Mouse (Mus musculus) right cerebral cortex, postnatal 14 days (tissue): ENCODE results near the gene Hmga2.
"Not testable (repeated sequence)": the region's sequence is repeated elsewhere in the genome, so short reads cannot be mapped to it uniquely, and the experiment has no call there.

Experiments
- DNase-seq: peaks from one replicate; pipeline ENCODE4 v3.0.0; 2022

Gene Hmga2

DNA sequence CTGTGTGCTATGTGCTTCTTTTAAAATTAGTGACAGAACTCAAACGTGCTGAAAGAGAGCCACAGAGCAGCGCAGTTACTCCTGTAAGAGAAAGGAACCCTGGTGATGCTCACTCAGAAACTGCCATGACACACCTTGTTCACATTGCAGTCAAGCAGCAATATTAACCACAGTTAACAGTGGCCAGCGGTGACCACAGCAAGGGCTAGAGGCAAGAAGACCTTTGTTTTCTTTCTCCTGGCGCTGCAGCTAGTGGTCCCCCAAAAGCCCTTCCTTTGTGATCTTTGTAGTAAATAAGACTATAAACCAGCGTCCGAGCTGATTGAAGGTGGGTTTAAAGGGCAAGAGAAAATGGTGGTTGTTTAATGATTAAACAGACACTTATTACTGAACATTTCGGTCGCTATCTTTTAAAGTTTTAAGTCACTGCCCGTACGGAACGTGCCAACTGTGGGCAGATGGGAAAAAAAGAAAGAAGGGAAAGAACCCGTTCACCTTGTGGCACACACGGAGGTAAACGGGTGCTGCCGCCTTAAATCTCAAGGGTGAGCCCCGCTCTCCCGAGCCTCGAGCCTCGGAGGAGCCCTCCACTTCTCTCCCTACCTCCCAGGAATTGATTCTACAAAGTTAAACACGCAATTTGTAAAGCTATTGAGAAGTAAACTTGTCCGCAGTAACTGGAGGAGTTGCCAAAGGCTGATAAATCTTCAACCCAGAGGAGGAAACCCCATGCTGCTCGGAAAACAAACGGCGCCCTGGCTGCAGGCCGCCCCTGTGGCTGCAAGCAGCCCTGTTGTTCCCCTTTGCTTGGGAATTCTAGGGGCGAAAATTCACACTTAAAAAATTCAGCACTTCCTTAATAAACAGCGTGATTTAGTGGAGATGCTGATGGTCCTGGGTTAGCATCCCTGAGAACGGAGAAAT lies 85.1 kb downstream of the Hmga2 start:
- no peak for DNase-seq

GRCm38 (mm10) chr10:120389707-120390106 lies 86.6 kb downstream of the Hmga2 start:
- DNase-seq, result no peak

DNA sequence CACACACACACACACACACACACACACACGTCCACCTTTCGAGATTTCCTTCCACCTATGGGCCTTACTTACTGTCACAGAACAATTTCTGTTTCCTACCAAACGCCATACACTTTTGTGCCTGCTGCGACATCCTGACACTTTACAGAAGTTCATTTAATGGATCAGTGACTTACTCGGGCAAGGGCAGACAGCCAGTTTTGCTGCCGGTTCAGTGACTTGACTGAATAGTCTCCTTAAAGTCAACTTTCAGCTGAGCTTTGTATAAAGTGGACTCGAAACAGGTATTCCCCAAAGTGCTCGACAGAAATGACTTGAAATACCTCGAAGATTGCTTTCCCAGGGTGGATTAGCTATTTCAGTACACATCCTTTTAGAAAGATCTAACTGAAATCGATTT lies 87.3 kb downstream of the Hmga2 start:
- no peak for DNase-seq

- no peak for DNase-seq
Observed at GRCm38 (mm10) chr10:120388400-120388871, 87.8 kb downstream of the Hmga2 start.

DNA sequence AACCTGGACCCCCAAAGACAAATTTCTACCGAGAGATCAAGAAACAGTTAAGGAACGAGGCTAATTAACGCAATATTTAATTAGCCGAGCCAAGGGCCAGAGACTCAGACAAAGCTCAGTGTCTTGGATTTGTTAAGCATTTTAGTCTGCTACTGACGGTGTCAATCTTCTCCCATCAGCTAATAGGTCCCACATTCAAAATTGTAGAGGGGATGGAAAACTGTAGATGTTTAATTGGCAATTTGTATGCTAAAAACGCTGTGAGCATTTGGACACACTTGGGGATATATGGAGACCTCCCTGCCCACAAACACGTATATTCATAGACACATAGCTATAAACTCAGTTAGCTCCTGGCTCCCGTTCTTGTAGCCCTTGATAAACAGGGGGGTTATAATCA lies 89.2 kb downstream of the Hmga2 start:
- no peak for DNase-seq

- no peak for DNase-seq
Observed at GRCm38 (mm10) chr10:120384797-120385600, 91.3 kb downstream of the Hmga2 start.

GRCm38 (mm10) chr10:120384040-120384439 lies 92.2 kb downstream of the Hmga2 start:
- no peak for DNase-seq

GRCm38 (mm10) chr10:120377795-120378194 lies 98.5 kb downstream of the Hmga2 start:
- no peak for DNase-seq

GRCm38 (mm10) chr10:120377327-120377752 lies 98.9 kb downstream of the Hmga2 start:
- DNase-seq, result peak; percentile 83

GRCm38 (mm10) chr10:120375438-120375837 lies 100.8 kb downstream of the Hmga2 start:
- no peak for DNase-seq

- DNase-seq, result no peak
Observed at GRCm38 (mm10) chr10:120371215-120371614, 105.1 kb downstream of the Hmga2 start.

- DNase-seq, result no peak
Observed at GRCm38 (mm10) chr10:120369187-120369805, 107.0 kb downstream of the Hmga2 start.

DNA sequence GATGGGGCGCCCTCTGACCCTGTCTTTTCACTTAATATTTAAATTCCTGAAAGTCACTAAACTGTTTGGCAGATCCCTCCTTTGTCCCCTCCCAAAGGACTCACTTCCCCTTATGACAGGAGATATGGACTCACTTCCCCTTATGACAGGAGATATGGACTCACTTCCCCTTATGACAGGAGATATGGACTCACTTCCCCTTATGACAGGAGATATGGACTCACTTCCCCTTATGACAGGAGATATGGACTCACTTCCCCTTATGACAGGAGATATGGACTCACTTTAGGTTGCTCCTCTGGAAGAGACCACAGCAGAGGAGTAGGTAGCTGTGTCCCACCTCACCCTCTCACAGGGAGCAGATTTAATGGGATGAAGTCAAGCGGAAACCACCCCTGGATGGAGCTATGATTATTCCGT lies 110.1 kb downstream of the Hmga2 start:
- not testable (repeated sequence) for DNase-seq

GRCm38 (mm10) chr10:120365380-120366172 lies 110.7 kb downstream of the Hmga2 start:
- DNase-seq, result no peak

GRCm38 (mm10) chr10:120363983-120364582 lies 112.2 kb downstream of the Hmga2 start:
- DNase-seq, result no peak

- not testable (repeated sequence) for DNase-seq
Observed at GRCm38 (mm10) chr10:120363298-120363982, 112.8 kb downstream of the Hmga2 start.

DNA sequence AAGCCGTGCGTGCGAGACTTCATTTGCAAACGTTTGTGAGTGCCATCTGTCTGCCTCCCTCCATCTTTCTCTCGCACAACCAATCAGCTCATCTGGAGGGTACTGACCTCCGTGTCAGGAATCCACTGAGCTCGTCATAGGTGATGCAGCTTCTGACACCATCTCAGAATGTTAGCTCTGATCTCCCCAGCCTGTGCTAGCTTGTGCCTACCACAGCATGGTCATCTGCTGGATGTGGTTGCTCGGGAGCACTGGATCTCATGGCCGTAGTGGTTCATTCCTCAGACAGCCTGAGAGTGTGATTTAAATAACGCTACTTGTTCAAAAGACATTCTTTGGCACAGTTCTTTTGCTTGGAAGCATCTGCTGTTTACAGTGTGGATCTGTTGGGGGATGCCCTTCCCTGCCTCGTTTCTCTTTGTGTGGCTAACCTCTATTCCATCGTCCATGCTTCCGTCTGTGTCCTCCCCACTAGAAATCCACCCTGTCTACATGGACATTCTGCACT lies 121.7 kb downstream of the Hmga2 start:
- DNase-seq, result no peak

DNA sequence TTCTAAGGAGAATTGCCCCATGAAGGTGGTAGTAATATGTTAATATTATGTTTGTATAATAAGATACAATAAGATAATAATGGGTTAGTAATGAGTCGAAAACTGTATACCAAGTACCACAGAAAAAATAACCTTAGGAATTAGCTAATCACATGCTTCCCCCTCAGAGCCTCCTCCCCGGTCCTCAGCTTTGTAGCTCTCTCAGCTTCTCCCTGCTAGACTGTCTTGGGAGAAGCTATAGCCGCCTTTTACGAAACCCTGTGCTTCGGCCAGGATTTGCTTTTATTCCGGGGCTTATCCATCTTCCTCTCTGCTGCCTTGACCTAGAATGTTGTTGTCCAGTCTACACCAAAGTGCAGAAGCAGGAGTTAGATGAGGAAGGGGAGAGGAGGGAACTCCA lies 130.9 kb downstream of the Hmga2 start:
- no peak for DNase-seq

DNA sequence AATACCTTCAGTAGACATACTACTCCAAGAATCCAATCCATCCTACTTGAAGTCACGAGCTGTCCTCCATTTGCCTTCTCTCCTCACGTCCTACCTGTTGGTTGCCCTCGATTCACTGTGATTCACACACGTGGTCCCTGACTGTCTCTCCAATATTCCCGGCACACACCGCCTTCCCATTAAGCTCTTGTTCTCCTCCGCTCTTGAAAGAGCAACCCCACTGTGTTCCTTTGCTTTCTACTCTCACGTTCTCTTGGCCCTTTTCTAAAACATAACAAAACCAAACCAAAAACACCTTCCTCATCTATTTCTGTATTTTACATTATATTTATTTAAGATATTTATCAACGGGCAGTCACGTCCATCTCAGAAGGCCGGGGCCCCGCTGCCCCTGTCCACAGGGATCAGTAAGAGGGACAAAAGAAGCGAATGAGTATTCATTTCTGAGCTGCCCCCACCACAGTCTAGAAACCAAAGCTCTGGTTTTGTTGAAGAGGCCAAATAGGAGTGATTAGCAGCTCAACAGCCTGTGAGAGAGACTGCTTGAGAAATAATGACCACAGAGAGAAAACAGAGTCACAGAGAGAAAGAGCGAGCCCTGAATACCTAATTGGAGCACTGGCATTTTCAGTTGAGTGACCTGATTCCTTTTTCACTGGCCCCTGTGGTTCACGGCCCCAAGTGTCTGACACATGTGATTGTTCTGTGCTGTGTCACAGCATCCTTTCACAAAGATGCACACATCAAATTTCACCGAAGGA lies 131.5 kb downstream of the Hmga2 start:
- no peak for DNase-seq

- DNase-seq, result not testable (repeated sequence)
Observed at GRCm38 (mm10) chr10:120339906-120340305, 136.4 kb downstream of the Hmga2 start.
